In the genomic region with DNA sequence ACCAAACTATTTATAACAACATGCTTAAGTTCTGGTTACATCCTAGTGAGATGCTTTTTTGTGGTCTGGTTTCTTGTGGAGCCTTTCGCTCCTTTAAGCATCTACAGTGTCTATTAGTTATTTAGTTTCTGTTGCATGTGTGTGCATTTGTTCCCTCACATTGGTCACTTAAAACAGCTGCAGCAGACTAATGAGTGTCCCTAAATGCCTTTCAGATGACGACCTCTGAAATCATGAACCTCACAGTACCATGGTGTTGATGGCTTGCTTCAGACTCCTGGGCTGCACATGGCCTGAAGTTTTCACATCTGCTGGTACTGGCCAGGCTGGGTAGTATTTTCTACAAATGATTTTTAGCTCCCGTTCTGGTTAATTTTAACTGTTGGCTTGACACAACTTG, we compare ENCODE assay signal across 23 mouse cellular contexts. TPM values are rescaled to one million over a fixed set of nuclear protein-coding genes. Genes with fewer than 3 reads are reported as not detected.
DNase-seq lines count a peak whose midpoint lies in the region; ATAC-seq and TF ChIP-seq lines count a peak whose summit lies in the region.
"Had no signal": no experiment of that assay in that cellular context is flagged by ENCODE, and none has a peak within 500 bp of the region (broad histone marks: within the 10 kb centered on the region; RNA-seq: fewer than 3 reads in every experiment).

No protein-coding gene starts in this region.

- H3K4me2 ChIP-seq in myocyte (ENCODE audit: low read depth): peak overlapping the region; percentile 1

- H3K4me3 ChIP-seq in C2C12 (ENCODE audit: insufficient read depth, poor library complexity, severe bottlenecking) (no peak overlapping the region), myocyte (no peak overlapping the region)

- H3K79me2 ChIP-seq in C2C12 (ENCODE audit: control insufficient read depth, insufficient read depth) (no peaks in the 10 kb centered on the region), myocyte (ENCODE audit: control insufficient read depth, insufficient read depth) (no peaks in the 10 kb centered on the region)

- no peak overlapping the region for H3ac ChIP-seq in C2C12 (ENCODE audit: control insufficient read depth, insufficient read length, low read depth)
- H3ac ChIP-seq in myocyte (ENCODE audit: control insufficient read depth, insufficient read length): no peak overlapping the region

- no peaks in the 10 kb centered on the region for H3K36me3 ChIP-seq in C2C12 (ENCODE audit: control insufficient read depth, insufficient read depth)
- no peaks in the 10 kb centered on the region for H3K36me3 ChIP-seq in myocyte (ENCODE audit: control insufficient read depth, insufficient read depth)
- H3K36me3 ChIP-seq: G1E had no signal

- no peaks in the 10 kb centered on the region for H3K27me3 ChIP-seq in C2C12 (ENCODE audit: control insufficient read depth, insufficient read depth, insufficient read length)
- no peaks in the 10 kb centered on the region for H3K27me3 ChIP-seq in myocyte (ENCODE audit: control insufficient read depth, insufficient read depth, insufficient read length)
- H3K27me3 ChIP-seq: CH12.LX, Patski had no signal

- no peak for TF ChIP-seq CTCF in C2C12 (IDR thresholded peaks at IDR 0.05; ENCODE audit: control insufficient read depth, insufficient read depth, insufficient read length)

- no peak for TF ChIP-seq POLR2A in myocyte (IDR thresholded peaks at IDR 0.05; ENCODE audit: insufficient read length, low read depth)

- intact Hi-C loops in heart, postnatal 14 days (cut with DNase I): no loop called here

- no peak for ATAC-seq in megakaryocyte progenitor cell, adult 5-6 weeks (replicated peaks; ENCODE audit: poor library complexity)
- ATAC-seq: activated CD4-positive, CD25-positive, alpha-beta regulatory T cell, adult 4 months; CD4-positive, CD25-positive, alpha-beta regulatory T cell, adult 4 months; Patski had no signal

- peak; percentile 82 for DNase-seq in heart, adult 11 months
- no peak for DNase-seq in heart, postnatal 14 days
- DNase-seq in forelimb bud, embryonic 11.5 days (ENCODE audit: low read depth, low spot score): peak; percentile 18
- DNase-seq in right cerebral cortex, postnatal 4 days: no peak
- no peak for DNase-seq in kidney, postnatal 14 days
- DNase-seq: adrenal gland, adult 2 months; adrenal gland, adult 8-10 months; adrenal gland, postnatal 10 days; adrenal gland, postnatal 14 days; adrenal gland, postnatal 25 days; adrenal gland, postnatal 36 days; B cell, adult 2 months; cerebellum, adult 11 months; cerebellum, adult 11-12 months; cerebellum, adult 18-20 months had no signal

- no peaks in the 10 kb centered on the region for H3K79me3 ChIP-seq in C2C12 (ENCODE audit: low read depth)

TF ChIP-seq in C2C12, 6 proteins besides CTCF, POLR2A, EP300 and RAD21:
- TF ChIP-seq MYOG (IDR thresholded peaks at IDR 0.05; ENCODE audit: control insufficient read depth, extremely low read depth, insufficient read length): no peak
- peak; percentile 44 for TF ChIP-seq MYOD1 (IDR thresholded peaks at IDR 0.05; ENCODE audit: control insufficient read depth, insufficient read length, low read depth)
- no peak for TF ChIP-seq FOSL1 (IDR thresholded peaks at IDR 0.05; ENCODE audit: insufficient read depth, low read length, poor library complexity, severe bottlenecking)
- TF ChIP-seq MAX (IDR thresholded peaks at IDR 0.05): no peak
- no peak for TF ChIP-seq USF1 (IDR thresholded peaks at IDR 0.05; ENCODE audit: low read depth)
- no peak for TF ChIP-seq CEBPB (IDR thresholded peaks at IDR 0.05; ENCODE audit: low read depth)

TF ChIP-seq in myocyte, 11 proteins besides CTCF, POLR2A, EP300 and RAD21:
- peak in 2 of 3 experiments; percentile 56 to 78 for TF ChIP-seq MYOG (IDR thresholded peaks at IDR 0.05; ENCODE audit: control insufficient read depth in 1 of 3, insufficient read depth in 1 of 3, insufficient read length in 2 of 3, low read depth in 2 of 3)
- peak; percentile 7 for TF ChIP-seq TCF3 (IDR thresholded peaks at IDR 0.05; ENCODE audit: insufficient read length, low read depth)
- TF ChIP-seq MYOD1 (IDR thresholded peaks at IDR 0.05; ENCODE audit: control insufficient read depth in 1 of 3, insufficient read length in 2 of 3, low read depth in 2 of 3): peak in 2 of 3 experiments; percentile 39 to 65
- no peak for TF ChIP-seq E2F4 (IDR thresholded peaks at IDR 0.05; ENCODE audit: insufficient read depth)

RNA-seq across cellular contexts. Expression of a gene that starts 53.1 kb away (rescaled TPM):
- total RNA-seq in heart, postnatal 14 days (2021): 10 to 100 TPM; 43.3 to 46.4 TPM
- 26.4 TPM for polyA plus RNA-seq in C2C12 (2012; fragmentation: generic; extraction: Trizol)
- 89.0 TPM for polyA plus RNA-seq in myocyte (2012; fragmentation: generic; extraction: Trizol)
- 0.05 and 0.15 TPM in 2 replicates for total RNA-seq in megakaryocyte progenitor cell, adult 5-6 weeks (2015)
- 0.21 and 0.44 TPM in 2 replicates for total RNA-seq in megakaryocyte progenitor cell, adult 5-6 weeks (2017)
- polyA plus RNA-seq: activated CD4-positive, CD25-positive, alpha-beta regulatory T cell, adult 4 months; CD4-positive, CD25-positive, alpha-beta regulatory T cell, adult 4 months; G1E had no signal

Comparison
In these comparisons a context has a peak if more than half of its experiments do, and no peak if none do; other contexts are left out.
1. DNase-seq: peak in heart, adult 11 months (single experiment) and forelimb bud, embryonic 11.5 days (single experiment); none in heart, postnatal 14 days (0 of 2), right cerebral cortex, postnatal 4 days (single experiment) and kidney, postnatal 14 days (single experiment).
2. RNA of a gene that starts 53.1 kb away (total RNA-seq): 43.3 to 46.4 TPM in heart, postnatal 14 days; 0.05 to 0.44 TPM in megakaryocyte progenitor cell, adult 5-6 weeks; every median in the first group is over 10 times any median in the second.